Mouse (Mus musculus) lung, postnatal 10 days (tissue): Measurements from ENCODE around the gene Ubash3a.
"Not testable (repeated sequence)": the region's sequence is repeated elsewhere in the genome, so short reads cannot be mapped to it uniquely, and the experiment has no call there.

Experiments
- DNase-seq: peaks from one replicate; pipeline ENCODE4 v3.0.0; 2021

Gene Ubash3a

GRCm38 (mm10) chr17:31262715-31263114 lies 55.0 kb downstream of the Ubash3a start:
- no peak for DNase-seq

DNA sequence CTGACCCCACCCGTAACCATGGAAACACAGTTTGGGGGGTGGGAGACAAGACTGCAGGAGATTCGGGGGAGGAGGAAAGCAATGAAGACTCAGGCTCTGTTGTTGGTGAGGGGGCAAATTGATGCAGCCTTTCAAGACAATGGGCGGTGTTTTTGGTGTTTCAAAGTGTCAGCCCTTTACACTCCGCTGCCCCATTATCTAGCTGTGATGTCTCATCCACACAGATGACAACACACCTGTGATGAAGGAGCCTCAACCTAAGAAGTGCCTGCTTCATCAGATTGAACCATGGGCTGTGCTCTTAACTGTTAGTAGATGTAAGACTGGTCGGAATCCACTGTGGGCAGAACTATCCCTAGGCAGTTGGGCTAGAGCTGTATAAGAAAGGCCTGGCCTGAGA lies 56.1 kb downstream of the Ubash3a start:
- no peak for DNase-seq

GRCm38 (mm10) chr17:31264372-31264771 lies 56.7 kb downstream of the Ubash3a start:
- no peak for DNase-seq

- no peak for DNase-seq
Observed at GRCm38 (mm10) chr17:31265171-31265572, 57.5 kb downstream of the Ubash3a start.

- DNase-seq = no peak
Observed at GRCm38 (mm10) chr17:31265831-31266230, 58.2 kb downstream of the Ubash3a start.

DNA sequence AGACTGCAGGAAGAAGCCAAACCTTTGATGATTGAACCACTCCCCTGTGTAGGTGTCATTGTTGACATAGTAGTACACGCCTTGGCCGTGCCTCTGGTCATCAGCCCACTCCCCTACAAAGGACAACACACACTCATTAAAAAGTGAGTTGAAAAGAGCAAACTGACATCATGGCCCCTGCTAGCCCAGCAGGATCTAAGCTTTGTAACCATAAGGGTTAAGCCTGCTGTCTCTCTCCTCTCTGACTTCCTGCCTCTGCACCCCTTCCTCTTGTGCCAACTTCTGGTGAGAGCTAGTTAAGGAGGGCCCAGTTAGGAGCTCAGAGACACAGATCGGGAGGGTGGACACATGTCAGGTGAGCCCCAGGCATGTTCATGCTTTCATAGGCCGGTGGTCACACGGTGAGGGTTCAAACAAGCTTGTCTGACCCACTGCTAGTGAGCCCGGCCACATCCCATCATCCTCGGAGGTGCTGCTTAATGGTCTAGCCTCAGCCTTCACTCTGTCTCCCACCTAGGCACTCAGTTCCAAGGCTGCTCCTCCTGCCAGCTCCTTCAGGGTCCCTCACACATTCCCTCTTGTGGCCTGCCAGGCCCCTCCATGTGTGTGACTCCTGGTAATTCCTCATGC lies 58.8 kb downstream of the Ubash3a start:
- no peak for DNase-seq

- DNase-seq = no peak
Observed at GRCm38 (mm10) chr17:31267138-31267537, 59.5 kb downstream of the Ubash3a start.

GRCm38 (mm10) chr17:31267603-31268002 lies 59.9 kb downstream of the Ubash3a start:
- DNase-seq = no peak

GRCm38 (mm10) chr17:31268016-31268415 lies 60.3 kb downstream of the Ubash3a start:
- DNase-seq = no peak

DNA sequence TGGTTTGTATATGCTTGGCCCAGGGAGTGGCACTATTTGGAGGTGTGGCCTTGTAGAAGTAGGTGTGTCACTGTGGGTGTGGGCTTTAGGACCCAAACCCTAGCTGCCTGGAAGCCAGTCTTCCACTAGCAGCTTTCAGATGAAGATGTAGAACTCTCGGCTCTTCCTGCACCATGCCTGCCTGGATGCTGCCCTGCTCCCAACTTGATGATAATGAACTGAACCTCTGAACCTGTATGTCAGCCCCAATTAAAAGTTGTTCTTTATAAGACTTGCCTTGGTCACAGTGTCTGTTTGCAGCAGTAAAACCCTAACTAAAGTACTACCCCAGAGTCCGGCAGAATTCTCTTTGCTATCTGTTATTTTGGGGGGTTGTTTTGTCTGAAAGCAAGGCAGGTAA lies 62.1 kb downstream of the Ubash3a start:
- DNase-seq = no peak

GRCm38 (mm10) chr17:31270246-31270645 lies 62.6 kb downstream of the Ubash3a start:
- DNase-seq = no peak

- not testable (repeated sequence) for DNase-seq
Observed at GRCm38 (mm10) chr17:31270736-31271135, 63.1 kb downstream of the Ubash3a start.

DNA sequence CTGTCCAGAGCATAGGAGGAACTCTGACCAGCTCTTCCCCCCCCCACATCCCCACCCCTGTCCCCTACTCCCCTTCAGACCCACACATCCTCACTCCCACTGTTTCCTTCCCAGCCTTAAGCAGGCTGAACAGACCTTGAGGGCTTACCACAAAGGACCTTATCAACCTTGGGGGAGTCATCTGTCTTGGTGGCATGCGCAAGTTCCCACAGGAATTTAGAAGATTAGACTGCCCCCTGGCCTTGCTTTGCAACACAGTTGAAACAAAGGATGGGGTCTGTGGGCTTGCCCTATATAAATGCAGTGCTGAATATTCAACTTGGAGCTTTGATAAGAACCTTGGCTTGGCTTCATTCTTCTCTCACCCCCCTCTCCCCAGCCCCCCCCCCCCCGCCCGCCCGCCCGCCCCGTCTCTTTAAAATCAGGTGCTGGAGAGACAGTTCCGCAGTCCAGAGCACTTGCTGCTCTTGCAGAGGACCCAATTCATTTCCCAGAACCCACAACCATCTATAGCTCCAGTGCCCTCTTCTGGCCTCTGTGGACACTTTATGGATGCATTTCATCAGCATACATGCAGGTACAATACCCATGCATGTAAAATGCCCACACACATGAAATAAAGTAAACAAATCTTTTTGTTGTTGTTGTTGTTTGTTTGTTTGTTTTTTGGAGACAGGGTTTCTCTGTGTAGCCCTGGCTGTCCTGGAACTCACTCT lies 63.6 kb downstream of the Ubash3a start:
- DNase-seq = no peak

DNA sequence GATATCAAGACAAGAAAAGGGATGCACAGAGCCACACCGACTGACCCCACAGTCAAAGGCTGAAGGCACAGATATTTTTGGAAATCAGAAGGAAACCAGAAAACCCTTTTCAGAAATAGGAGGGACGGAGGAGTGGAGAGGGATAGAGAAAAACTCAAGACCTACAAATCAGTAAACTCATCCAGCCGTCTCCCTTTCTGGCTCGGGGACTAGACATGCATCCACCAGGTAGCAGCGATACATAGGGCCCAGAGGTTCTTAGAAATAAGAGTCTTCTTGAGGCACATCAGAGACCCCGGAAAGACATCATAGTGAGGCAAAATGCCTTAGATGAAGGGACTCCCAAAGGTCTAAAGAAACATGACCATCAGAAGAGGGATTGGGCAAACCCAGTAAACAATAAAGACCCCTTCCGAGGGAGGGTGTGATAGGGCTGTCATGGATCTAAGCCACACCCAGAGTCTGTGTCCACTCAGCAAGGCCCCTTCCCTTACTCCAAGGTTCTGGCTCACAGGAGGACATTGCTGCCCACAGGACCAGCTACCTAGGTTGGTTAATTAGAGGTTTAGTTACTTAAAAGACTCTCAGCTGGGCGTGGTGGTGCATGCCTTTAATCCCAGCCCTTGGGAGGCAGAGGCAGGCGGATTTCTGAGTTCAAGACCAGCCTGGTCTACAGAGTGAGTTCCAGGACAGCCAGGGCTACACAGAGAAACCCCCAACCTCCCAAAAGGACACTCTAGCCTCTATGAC lies 64.9 kb downstream of the Ubash3a start:
- DNase-seq = no peak

DNA sequence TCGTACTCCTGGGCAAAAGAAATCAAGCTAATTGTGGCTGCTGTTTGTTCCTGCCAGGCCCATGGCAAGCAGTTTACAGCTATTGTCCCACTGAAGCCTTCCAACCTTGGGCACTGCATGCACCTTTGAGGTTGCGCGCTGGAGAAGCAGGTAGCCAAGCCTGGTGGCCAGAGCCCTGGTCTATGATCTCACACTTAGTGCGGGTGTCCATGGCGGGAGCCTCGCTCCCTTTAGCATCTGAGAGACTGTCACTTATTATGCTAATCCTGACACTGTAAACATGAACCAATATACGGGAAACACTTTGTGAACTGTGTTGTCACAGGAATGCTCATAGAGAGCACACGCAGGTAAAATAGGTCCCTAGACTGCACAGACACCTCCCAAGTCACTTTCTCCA lies 66.0 kb downstream of the Ubash3a start:
- DNase-seq = no peak

DNA sequence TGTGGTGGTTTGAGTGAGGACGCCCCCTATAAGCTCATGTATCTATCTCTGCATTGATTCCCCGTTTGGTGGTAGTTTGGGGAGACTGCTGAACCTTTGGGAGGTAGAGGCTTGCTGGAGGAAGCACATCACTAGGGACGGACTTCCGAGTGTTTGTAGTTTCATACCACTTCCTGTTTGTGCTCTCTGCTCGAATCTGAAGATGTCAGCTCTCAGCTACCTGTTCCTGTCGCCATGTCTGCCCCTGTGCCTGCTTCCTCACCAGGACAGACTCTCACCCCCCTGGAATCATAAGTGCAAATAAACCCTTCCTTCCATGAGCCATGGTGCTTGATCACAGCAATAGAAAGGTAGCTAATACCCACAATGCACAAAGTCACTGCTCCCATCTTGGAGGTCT lies 67.5 kb downstream of the Ubash3a start:
- DNase-seq = no peak

DNA sequence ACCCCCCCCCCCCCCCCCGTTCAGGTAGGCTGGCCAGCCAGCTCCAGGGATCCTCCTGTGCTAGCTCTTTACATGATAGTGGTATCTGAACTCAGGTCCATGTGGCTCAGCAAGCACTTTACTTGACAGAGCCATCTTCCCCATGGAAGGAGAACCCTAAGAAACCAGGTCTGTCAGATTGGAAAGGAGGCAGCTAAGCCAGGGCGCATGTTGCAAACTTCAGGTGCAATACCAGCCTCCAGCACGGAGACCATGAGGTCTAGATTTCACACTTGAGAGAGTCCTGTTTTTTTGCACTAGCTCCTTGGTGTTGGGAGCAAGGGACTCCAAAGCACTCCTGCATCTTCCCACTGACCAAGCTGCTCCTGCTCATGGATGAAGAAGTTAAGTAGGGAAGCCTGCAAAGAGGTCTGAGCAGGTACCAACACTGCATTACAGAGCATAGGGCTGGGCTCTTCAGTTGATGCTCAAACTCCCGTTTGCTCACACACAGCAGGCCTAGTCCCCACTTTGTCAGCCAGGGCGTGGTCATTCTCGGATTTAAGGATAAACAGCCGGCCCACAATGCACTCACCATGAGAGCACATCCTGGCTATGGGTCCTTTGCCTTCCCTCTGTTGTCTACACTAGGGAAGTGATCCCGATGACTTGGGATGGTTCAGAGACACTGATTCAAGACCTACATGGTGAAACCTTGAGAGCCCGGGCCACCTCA lies 68.7 kb downstream of the Ubash3a start:
- DNase-seq = peak; percentile 62

GRCm38 (mm10) chr17:31276922-31277918 lies 69.5 kb downstream of the Ubash3a start, which contains the start of gene Rsph1:
Gene Rsph1, minus strand, starts transcription at chr17:31277383.
- DNase-seq = peak; percentile 100

- no peak for DNase-seq
Observed at GRCm38 (mm10) chr17:31277931-31278330, 70.3 kb downstream of the Ubash3a start.

DNA sequence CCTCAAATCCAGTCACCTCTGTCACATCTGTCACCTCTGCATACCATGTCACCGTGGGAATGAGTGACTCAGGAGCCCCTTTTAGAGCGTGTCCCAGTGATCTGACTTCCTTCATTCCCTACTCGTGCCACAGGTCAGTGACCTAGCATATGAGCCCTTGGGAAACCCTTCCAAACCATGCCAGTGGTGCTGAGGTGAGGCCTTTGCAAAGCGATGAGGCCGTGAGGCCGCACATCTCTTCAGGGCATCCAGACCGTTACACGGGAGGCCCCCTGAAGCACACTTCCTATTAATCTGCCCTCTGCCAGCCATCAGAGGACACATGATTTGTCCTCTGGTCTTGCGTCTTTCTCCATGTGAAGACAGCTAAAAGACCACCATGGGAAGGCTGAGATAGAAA lies 71.9 kb downstream of the Ubash3a start:
- no peak for DNase-seq

DNA sequence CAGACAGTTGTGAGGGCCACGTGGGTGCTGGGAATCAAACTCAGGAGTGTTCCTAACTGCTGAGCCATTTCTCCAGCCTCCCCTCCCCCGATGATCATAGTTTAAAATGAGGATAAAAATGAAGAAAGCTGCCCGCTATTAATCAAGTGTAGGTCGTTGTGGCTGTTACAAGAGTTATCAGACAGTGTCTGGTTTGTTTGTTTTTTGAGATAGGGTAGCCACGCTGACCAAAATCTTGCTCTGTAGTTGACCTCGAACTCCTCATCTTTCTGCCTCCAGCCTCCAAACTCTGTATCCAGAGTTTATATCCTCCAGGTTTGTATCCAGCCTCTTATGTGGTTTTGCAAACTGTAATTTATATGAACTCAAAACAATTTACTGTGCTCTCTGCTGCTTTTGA lies 72.6 kb downstream of the Ubash3a start:
- no peak for DNase-seq
